Mouse (Mus musculus): ENCODE measurements at regions not wholly inside any gene's neighbourhood (a gene's known extent, or its start where the extent isn't known, plus 50 kb on each side); places are given as distances from the start of the nearest gene placed in this dataset.

GRCm38 (mm10) chr6:37670701-37671100 is 140.7 kb downstream of the Akr1d1 start:
- TF ChIP-seq CTCF (IDR thresholded peaks at IDR 0.05; ENCODE audit: control insufficient read depth, insufficient read depth, low read length) (no peak), POLR2A (IDR thresholded peaks at IDR 0.05; ENCODE audit: borderline replicate concordance, control insufficient read depth, low read depth, low read length) (no peak)

All from bone marrow, adult 2 months (tissue).